Mouse (Mus musculus) olfactory bulb, adult 2 months (tissue): ENCODE data around the gene Trp53rkb.

Experiments used
- CTCF ChIP-seq: fragments of 200-500 bp; IDR thresholded peaks from 2 replicates; pipeline ENCODE4 v1.5.1; 2012; ENCODE audit warnings: low read depth, mild to moderate bottlenecking, low read length, moderate library complexity; ENCODE audit not compliant: insufficient read depth
- POLR2A ChIP-seq: fragments of 200-500 bp; IDR thresholded peaks from 2 replicates; pipeline ENCODE4 v1.6.1; 2012; ENCODE audit warnings: mild to moderate bottlenecking, low read depth, low read length, moderate library complexity; ENCODE audit not compliant: insufficient read depth

- TF ChIP-seq CTCF: no peak
- no peak for TF ChIP-seq POLR2A
Observed at GRCm38 (mm10) chr2:166824386-166824785, 32.1 kb downstream of the Trp53rkb start.
